Mouse (Mus musculus): ENCODE data around the gene Ints12. TPM values are rescaled to one million over a fixed set of nuclear protein-coding genes. Genes with fewer than 3 reads are reported as not detected.

Gene Ints12
- 21.5 and 23.8 TPM in 2 replicates for total RNA-seq (2012; rRNA removed)
- total RNA-seq (2014; rRNA removed): 36.2 and 36.9 TPM in 2 replicates
- 37.2 and 37.9 TPM in 2 replicates for polyA plus RNA-seq (2012; ENCODE audit: insufficient read length, low read depth)

GRCm38 (mm10) chr3:133091664-133092273, at the start of gene Ints12, which contains the start of gene Gstcd:
Gene Ints12, plus strand, starts transcription at chr3:133091840.
Gene Gstcd, minus strand, starts transcription at chr3:133092033.
- Histone ChIP-seq H3K9me3 (replicated peaks; ENCODE audit: low read length) (no peaks in the 10 kb centered on the region), H3K27ac (ENCODE audit: insufficient read depth, low read depth) (peak within 1 kb of the TSS; percentile 66), H3K36me3 (replicated peaks in 1 of 2; ENCODE audit: control insufficient read depth in 1 of 2, insufficient read depth in 1 of 2, low read length in 1 of 2) (peaks cover 0 to 20% of the 10 kb centered on the region in 2 experiments), H3K27me3 (replicated peaks) (no peaks in the 10 kb centered on the region), H3K4me3 (replicated peaks in 1 of 3; ENCODE audit: low read depth in 2 of 3, low read length in 2 of 3, poor library complexity in 1 of 3) (peak within 1 kb of the TSS; percentile 73 to 94 (median 81)), H3K79me2 (replicated peaks; ENCODE audit: control insufficient read depth, extremely low read depth, insufficient read depth, poor library complexity, severe bottlenecking) (peaks cover 55% of the 10 kb centered on the region), H3K9ac (ENCODE audit: insufficient read depth, low read depth) (peak within 1 kb of the TSS; percentile 83), H3K4me1 (ENCODE audit: control insufficient read depth in 1 of 2, insufficient read depth in 2 of 2) (peaks cover 5 to 42% of the 10 kb centered on the region in 2 experiments), H3K4me2 (ENCODE audit: insufficient read depth, low read depth, poor library complexity, severe bottlenecking) (peak within 1 kb of the TSS; percentile 98)
- TF ChIP-seq KAT2A (IDR thresholded peaks at IDR 0.05; ENCODE audit: insufficient replicate concordance, low read length): peak; percentile 94; the same call in 1 of the 2 replicates
- TF ChIP-seq NRF1 (IDR thresholded peaks at IDR 0.05; ENCODE audit: low read depth, low read length): peak; percentile 59; the same call in 1 of the 2 replicates
- no peak for TF ChIP-seq CTCF (conservative IDR thresholded peaks at IDR 0.05 in 1 of 2, IDR thresholded peaks at IDR 0.05 in 1 of 2; ENCODE audit: low read depth in 2 of 2, low read length in 2 of 2)
- no peak for TF ChIP-seq SMC3 (IDR thresholded peaks at IDR 0.05; ENCODE audit: low read depth, low read length)
- TF ChIP-seq RCOR1 (conservative IDR thresholded peaks at IDR 0.05; ENCODE audit: low read depth, low read length): 0 out of 2 replicates have a peak, but pooled peaks have one; percentile 73
- peak; percentile 99 for TF ChIP-seq SIN3A (IDR thresholded peaks at IDR 0.05; ENCODE audit: low read length)
- no peak for TF ChIP-seq ZNF384 (IDR thresholded peaks at IDR 0.05; ENCODE audit: low read depth, low read length)
- TF ChIP-seq POLR2A (IDR thresholded peaks at IDR 0.05; ENCODE audit: low read depth, low read length): peak; percentile 99
- peak; percentile 98 for TF ChIP-seq MYC (IDR thresholded peaks at IDR 0.05; ENCODE audit: low read depth, low read length)
- TF ChIP-seq POLR2AphosphoS2 (IDR thresholded peaks at IDR 0.05; ENCODE audit: low read depth, low read length): peak; percentile 97
- peak; percentile 98 for TF ChIP-seq UBTF (IDR thresholded peaks at IDR 0.05; ENCODE audit: low read depth, low read length)
- TF ChIP-seq NELFE (IDR thresholded peaks at IDR 0.05; ENCODE audit: low read depth, low read length): peak; percentile 99
- TF ChIP-seq ZC3H11A (IDR thresholded peaks at IDR 0.05; ENCODE audit: low read depth, low read length): no peak
- TF ChIP-seq ZMIZ1 (IDR thresholded peaks at IDR 0.05; ENCODE audit: low read depth, low read length): peak; percentile 95
- peak; percentile 95 for TF ChIP-seq ELF1 (IDR thresholded peaks at IDR 0.05; ENCODE audit: low read depth, low read length)
- peak; percentile 99 for TF ChIP-seq MAZ (IDR thresholded peaks at IDR 0.05; ENCODE audit: low read depth, low read length)
- no peak for TF ChIP-seq RAD21 (IDR thresholded peaks at IDR 0.05; ENCODE audit: low read depth, low read length)
- peak; percentile 95 for TF ChIP-seq HCFC1 (IDR thresholded peaks at IDR 0.05; ENCODE audit: low read depth, low read length)
- no peak for TF ChIP-seq PAX5 (IDR thresholded peaks at IDR 0.05; ENCODE audit: low read length)
- TF ChIP-seq EP300 (IDR thresholded peaks at IDR 0.05; ENCODE audit: low read length): no peak
- peak; percentile 60; the same call in 1 of the 2 replicates for TF ChIP-seq GABPA (IDR thresholded peaks at IDR 0.05; ENCODE audit: insufficient replicate concordance, low read depth, low read length)
- peak; percentile 95 for TF ChIP-seq MEF2A (IDR thresholded peaks at IDR 0.05; ENCODE audit: borderline replicate concordance, low read depth, low read length)
- TF ChIP-seq USF1 (IDR thresholded peaks at IDR 0.05; ENCODE audit: low read depth, low read length): no peak
- peak; percentile 97 for TF ChIP-seq MXI1 (IDR thresholded peaks at IDR 0.05; ENCODE audit: low read depth, low read length)
- TF ChIP-seq JUN (IDR thresholded peaks at IDR 0.05; ENCODE audit: insufficient read depth, low read depth, low read length): peak; percentile 54; the same call in 1 of the 2 replicates
- TF ChIP-seq CHD2 (IDR thresholded peaks at IDR 0.05; ENCODE audit: low read length): peak; percentile 81
- no peak for TF ChIP-seq ZKSCAN1 (IDR thresholded peaks at IDR 0.05; ENCODE audit: borderline replicate concordance, low read depth, low read length)
- TF ChIP-seq BHLHE40 (IDR thresholded peaks at IDR 0.05; ENCODE audit: low read depth, low read length): peak; percentile 6; the same call in 1 of the 2 replicates
- peak; percentile 66 for TF ChIP-seq ETS1 (conservative IDR thresholded peaks at IDR 0.05; ENCODE audit: low read depth, low read length)
- no peak for TF ChIP-seq USF2 (conservative IDR thresholded peaks at IDR 0.05; ENCODE audit: low read depth, low read length)
- peak; percentile 99 for TF ChIP-seq TCF12 (IDR thresholded peaks at IDR 0.05; ENCODE audit: low read depth, low read length)
- TF ChIP-seq E2F4 (IDR thresholded peaks at IDR 0.05; ENCODE audit: insufficient replicate concordance, low read depth, low read length): peak; percentile 89; the same call in 1 of the 2 replicates
- peak; percentile 97 for TF ChIP-seq TBP (conservative IDR thresholded peaks at IDR 0.05; ENCODE audit: low read depth, low read length)
- TF ChIP-seq MAX (IDR thresholded peaks at IDR 0.05; ENCODE audit: low read length): peak; percentile 92
- TF ChIP-seq IRF4 (IDR thresholded peaks at IDR 0.05; ENCODE audit: low read depth, low read length): peak; percentile 95
- TF ChIP-seq JUND (conservative IDR thresholded peaks at IDR 0.05; ENCODE audit: low read depth, low read length): no peak; the same call in 1 of the 2 replicates
- in situ Hi-C loops (cut with MboI; ENCODE audit: low pct_ligation_motif_present, low pct_unique_long_range_greater_than_20kb, low sequenced_read_pairs) (no loop called here), dilution Hi-C loops (cut with MboI; ENCODE audit: extremely low pct_ligation_motif_present, extremely low pct_unique_long_range_greater_than_20kb, low sequenced_read_pairs) (no loop called here)
- peak; percentile 100 for DNase-seq (ENCODE audit: extremely low read depth)
